ENCODE assay signal across 20 mouse cellular contexts in genomic region chr2:51837864-51838263, GRCm38 (mm10).
DNase-seq lines count a peak whose midpoint lies in the region; ATAC-seq lines count a peak whose summit lies in the region.
"Had no signal": no experiment of that assay in that cellular context is flagged by ENCODE, and none has a peak within 500 bp of the region (broad histone marks: within the 10 kb centered on the region; RNA-seq: fewer than 3 reads in every experiment).

No protein-coding gene starts in this region.

- H3K9me3 ChIP-seq in intestine, embryonic 16.5 days (ENCODE audit: control insufficient read depth, low read length), result no peaks in the 10 kb centered on the region

- H3K4me3 ChIP-seq in intestine, embryonic 16.5 days (ENCODE audit: low read length), result no peak overlapping the region

- H3K4me1 ChIP-seq in intestine, embryonic 16.5 days (ENCODE audit: control insufficient read depth, insufficient read depth, low read length), result no peaks in the 10 kb centered on the region

- H3K9ac ChIP-seq in intestine, embryonic 16.5 days (ENCODE audit: low read depth, low read length), result no peak overlapping the region

- H3K4me2 ChIP-seq in intestine, embryonic 16.5 days (ENCODE audit: low read depth, low read length), result no peak overlapping the region

- ATAC-seq in frontal cortex, adult (ENCODE audit: low TSS enrichment), result peak; percentile 94
- ATAC-seq in intestine, embryonic 16.5 days, result no peak
- ATAC-seq: activated CD4-positive, CD25-positive, alpha-beta regulatory T cell, adult 4 months; CD4-positive, CD25-positive, alpha-beta regulatory T cell, adult 4 months; Patski had no signal

- no peaks in the 10 kb centered on the region for H3K27me3 ChIP-seq in intestine, embryonic 16.5 days (replicated peaks; ENCODE audit: control insufficient read depth, insufficient read depth, low read length)
- H3K27me3 ChIP-seq: CH12.LX, Patski had no signal

- no peak overlapping the region for H3K27ac ChIP-seq in intestine, embryonic 16.5 days (ENCODE audit: low read length)

- 85% methylated on average over 5 of the region's 5 CpGs for WGBS in intestine, embryonic 16.5 days

- H3K36me3 ChIP-seq in intestine, embryonic 16.5 days (ENCODE audit: control insufficient read depth, insufficient read depth, low read length), result no peaks in the 10 kb centered on the region
- H3K36me3 ChIP-seq: G1E had no signal

- no peak for DNase-seq in frontal cortex, postnatal 14 days (ENCODE audit: low spot score in 2 of 2)
- DNase-seq in brain, adult 2 months (ENCODE audit: low read depth, low spot score), result peak; percentile 28
- DNase-seq: adrenal gland, adult 2 months; adrenal gland, adult 8-10 months; adrenal gland, postnatal 10 days; adrenal gland, postnatal 14 days; adrenal gland, postnatal 25 days; adrenal gland, postnatal 36 days; B cell, adult 2 months; cerebellum, adult 11 months; cerebellum, adult 11-12 months; cerebellum, adult 18-20 months; cerebellum, adult 2 months had no signal
